Mouse (Mus musculus): Measurements from ENCODE around the gene Copa.
A peak's percentile ranks its signal among the peaks of the same experiment; 100 is the strongest.

The Copa gene

GRCm38 (mm10) chr1:172094295-172094694 is 12.0 kb downstream of the Copa start:
- no peak for DNase-seq

GRCm38 (mm10) chr1:172095202-172095601 is 12.9 kb downstream of the Copa start:
- no peak for DNase-seq

- no peak for DNase-seq
Measured at GRCm38 (mm10) chr1:172099325-172100033, 17.1 kb downstream of the Copa start.

- no peak for DNase-seq
Measured at GRCm38 (mm10) chr1:172103619-172104018, 21.3 kb downstream of the Copa start.

GRCm38 (mm10) chr1:172105101-172105500 is 22.8 kb downstream of the Copa start:
- DNase-seq = no peak

- DNase-seq = no peak
Measured at GRCm38 (mm10) chr1:172107777-172108477, 25.6 kb downstream of the Copa start.

- peak; percentile 27 for DNase-seq
Measured at GRCm38 (mm10) chr1:172116948-172117347, 34.6 kb downstream of the Copa start.

GRCm38 (mm10) chr1:172119100-172119499 is 36.8 kb downstream of the Copa start:
- DNase-seq = no peak

- DNase-seq = peak; percentile 44
Measured at GRCm38 (mm10) chr1:172119720-172120119, 37.4 kb downstream of the Copa start.

GRCm38 (mm10) chr1:172122671-172123070 is 40.3 kb downstream of the Copa start:
- no peak for DNase-seq

GRCm38 (mm10) chr1:172124572-172124971 is 42.2 kb downstream of the Copa start:
- DNase-seq = no peak

GRCm38 (mm10) chr1:172126376-172127347 is 44.3 kb downstream of the Copa start, which contains the start of gene Pex19:
Pex19 (plus strand) TSS chr1:172126755.
- peak; percentile 70 for DNase-seq

GRCm38 (mm10) chr1:172127487-172127886 is 45.2 kb downstream of the Copa start:
- DNase-seq = no peak

GRCm38 (mm10) chr1:172128563-172128962 is 46.2 kb downstream of the Copa start:
- DNase-seq = no peak

- no peak for DNase-seq
Measured at GRCm38 (mm10) chr1:172129108-172129507, 46.8 kb downstream of the Copa start.

GRCm38 (mm10) chr1:172129780-172130179 is 47.5 kb downstream of the Copa start:
- DNase-seq = no peak

- DNase-seq = no peak
Measured at GRCm38 (mm10) chr1:172132319-172132718, 50.0 kb downstream of the Copa start.

GRCm38 (mm10) chr1:172133535-172133934 is 51.2 kb downstream of the Copa start:
- DNase-seq = no peak

GRCm38 (mm10) chr1:172134072-172134471 is 51.7 kb downstream of the Copa start:
- DNase-seq = no peak

GRCm38 (mm10) chr1:172140160-172140559 is 57.8 kb downstream of the Copa start:
- no peak for DNase-seq

GRCm38 (mm10) chr1:172140825-172141224 is 58.5 kb downstream of the Copa start:
- DNase-seq = no peak

GRCm38 (mm10) chr1:172141529-172141928 is 59.2 kb downstream of the Copa start:
- DNase-seq = no peak

GRCm38 (mm10) chr1:172143570-172143969 is 61.2 kb downstream of the Copa start:
- DNase-seq = peak; percentile 63
